8 mouse cellular contexts compared by ENCODE assay signal in genomic region chr8:88631081-88631480, GRCm38 (mm10). TPM values are rescaled to one million over a fixed set of nuclear protein-coding genes. Genes with fewer than 3 reads are reported as not detected.
DNase-seq lines count a peak whose midpoint lies in the region; ATAC-seq lines count a peak whose summit lies in the region.

No protein-coding gene starts in this region.

- DNase-seq in left cerebral cortex, adult 18-20 months (ENCODE audit: low spot score in 2 of 2): peak; percentile 25 to 38
- no peak for DNase-seq in left cerebral cortex, adult 11 months (ENCODE audit: low spot score)
- DNase-seq in ZHBTc4 (ENCODE audit: low read depth, low spot score): peak; percentile 20
- no peak for DNase-seq in forebrain, embryonic 10.5 days (ENCODE audit: extremely low spot score, low spot score)
- no peak for DNase-seq in Muller cell, postnatal 12 days (ENCODE audit: inconsistent ontology term)

- peak; percentile 21 for ATAC-seq in granulocyte monocyte progenitor cell, adult 5-6 weeks (replicated peaks; ENCODE audit: poor library complexity, severe bottlenecking)
- ATAC-seq in megakaryocyte-erythroid progenitor cell, adult 5-6 weeks (replicated peaks; ENCODE audit: low FRiP score, low TSS enrichment, poor library complexity, severe bottlenecking): peak; percentile 42
- ATAC-seq in forebrain, embryonic 15.5 days (replicated peaks): no peak

- H3K27me3 ChIP-seq in forebrain, embryonic 15.5 days: peaks cover 4% of the 10 kb centered on the region; the same call in 1 of the 2 replicates
- peaks cover 41% of the 10 kb centered on the region for H3K27me3 ChIP-seq in forebrain, embryonic 10.5 days (ENCODE audit: poor library complexity, severe bottlenecking)

- H3K27ac ChIP-seq in forebrain, embryonic 15.5 days (replicated peaks): no peak overlapping the region
- no peak overlapping the region for H3K27ac ChIP-seq in forebrain, embryonic 10.5 days

- H3K4me2 ChIP-seq in forebrain, embryonic 15.5 days (replicated peaks): no peak overlapping the region

- peaks cover 13% of the 10 kb centered on the region for H3K4me1 ChIP-seq in forebrain, embryonic 15.5 days
- peaks cover 21% of the 10 kb centered on the region for H3K4me1 ChIP-seq in forebrain, embryonic 10.5 days

- H3K9me3 ChIP-seq in forebrain, embryonic 15.5 days: no peaks in the 10 kb centered on the region
- no peaks in the 10 kb centered on the region for H3K9me3 ChIP-seq in forebrain, embryonic 10.5 days

- H3K9ac ChIP-seq in forebrain, embryonic 15.5 days (replicated peaks): no peak overlapping the region

- H3K4me3 ChIP-seq in forebrain, embryonic 15.5 days: no peak overlapping the region
- H3K4me3 ChIP-seq in forebrain, embryonic 10.5 days: no peak overlapping the region

- H3K36me3 ChIP-seq in forebrain, embryonic 15.5 days: no peaks in the 10 kb centered on the region
- no peaks in the 10 kb centered on the region for H3K36me3 ChIP-seq in forebrain, embryonic 10.5 days (replicated peaks)

RNA-seq across cellular contexts. Expression of gene Snx20, which starts 4.8 kb away (rescaled TPM):
- 1 to 10 TPM; 1.2 to 2.3 TPM for total RNA-seq in left cerebral cortex, adult 18-20 months (2021)
- 17.6 and 25.0 TPM in 2 replicates for total RNA-seq in granulocyte monocyte progenitor cell, adult 5-6 weeks (2014; fragmentation: Nextera tagmentation)
- 9.9 and 10.9 TPM in 2 replicates for total RNA-seq in granulocyte monocyte progenitor cell, adult 5-6 weeks (2017)
- 3.8 and 6.0 TPM in 2 replicates for total RNA-seq in megakaryocyte-erythroid progenitor cell, adult 5-6 weeks (2014; fragmentation: Nextera tagmentation)
- total RNA-seq in megakaryocyte-erythroid progenitor cell, adult 5-6 weeks (2017): 3.6 and 14.5 TPM in 2 replicates
- 0.81 and 1.2 TPM in 2 replicates for polyA plus RNA-seq in forebrain, embryonic 15.5 days (2015; fragmentation: Nextera tagmentation; extraction: Ambion mirVana)
- 0.47 and 1.0 TPM in 2 replicates for polyA plus RNA-seq in forebrain, embryonic 10.5 days (2016; fragmentation: Nextera tagmentation; extraction: Ambion mirVana)

RNA-seq across cellular contexts. Expression of gene Nod2, which starts 16.0 kb away (rescaled TPM):
- under 1 TPM; 0.45 to 0.79 TPM for total RNA-seq in left cerebral cortex, adult 18-20 months (2021)
- 0.26 TPM in 1 of 2 replicates, not detected in the other for total RNA-seq in granulocyte monocyte progenitor cell, adult 5-6 weeks (2014; fragmentation: Nextera tagmentation)
- 0.47 and 1.1 TPM in 2 replicates for total RNA-seq in granulocyte monocyte progenitor cell, adult 5-6 weeks (2017)
- total RNA-seq in megakaryocyte-erythroid progenitor cell, adult 5-6 weeks (2014; fragmentation: Nextera tagmentation): not detected in 2 replicates
- total RNA-seq in megakaryocyte-erythroid progenitor cell, adult 5-6 weeks (2017): 0.19 TPM in 1 of 2 replicates, not detected in the other
- polyA plus RNA-seq in forebrain, embryonic 15.5 days (2015; fragmentation: Nextera tagmentation; extraction: Ambion mirVana): 0.15 and 0.20 TPM in 2 replicates
- 0.07 and 0.20 TPM in 2 replicates for polyA plus RNA-seq in forebrain, embryonic 10.5 days (2016; fragmentation: Nextera tagmentation; extraction: Ambion mirVana)

Comparison
In these comparisons a context has a peak if more than half of its experiments do, and no peak if none do; other contexts are left out.
1. DNase-seq: peak in left cerebral cortex, adult 18-20 months (2 of 2) and ZHBTc4 (single experiment); none in left cerebral cortex, adult 11 months (single experiment), forebrain, embryonic 10.5 days (single experiment) and Muller cell, postnatal 12 days (single experiment).